Mouse (Mus musculus): ENCODE results near the gene Krt23. TPM values are rescaled to one million over a fixed set of nuclear protein-coding genes. Genes with fewer than 3 reads are reported as not detected.

The Krt23 gene
- polyA plus RNA-seq (2015; fragmentation: Nextera tagmentation; extraction: Ambion mirVana) = 0.10 and 0.17 TPM in 2 replicates

DNA sequence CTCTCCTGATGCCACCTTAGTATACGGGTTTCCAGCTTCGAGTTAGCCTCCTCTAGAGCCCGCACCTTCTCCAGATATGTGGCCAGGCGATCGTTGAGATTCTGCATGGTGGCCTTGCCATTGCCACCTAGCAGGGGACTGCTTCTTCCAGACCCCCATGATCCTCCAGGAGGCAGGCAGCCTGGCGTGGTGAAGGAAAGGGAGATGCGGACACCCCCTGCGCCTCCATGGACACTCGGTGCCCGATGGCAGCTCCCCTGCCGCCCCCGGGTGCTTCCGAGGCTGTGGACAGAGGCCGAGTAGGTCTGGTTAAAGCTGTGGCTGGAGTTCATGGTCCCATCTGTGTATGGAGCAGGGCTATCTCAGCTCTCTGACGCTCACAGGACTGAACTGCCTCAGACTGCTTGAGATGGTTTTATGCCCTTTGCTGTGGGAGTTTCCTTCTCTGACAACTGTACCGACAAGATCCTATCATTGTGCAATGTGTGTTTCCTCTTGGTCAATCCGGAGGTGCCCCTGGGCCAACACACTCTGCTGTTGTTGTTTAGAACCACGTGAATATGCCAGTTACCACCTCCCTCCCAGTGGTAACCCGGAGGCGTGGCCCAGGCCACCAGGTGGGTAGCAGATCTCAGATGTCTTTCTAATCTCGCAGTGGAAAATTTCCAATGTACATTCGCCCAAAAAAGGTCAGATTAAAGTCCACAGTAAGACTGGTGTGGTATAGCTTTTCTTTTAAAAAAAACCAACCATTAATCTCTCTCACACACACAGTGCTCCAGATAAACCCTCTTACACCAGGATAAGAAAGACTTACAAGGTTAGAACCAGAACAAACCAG, at the start of gene Krt23:
Krt23 (minus strand) TSS at position 405 of the 841 bp plus-strand sequence.
- Histone ChIP-seq H3K4me2 (no peak within 1 kb of the TSS), H3K4me3 (no peak within 1 kb of the TSS), H3K36me3 (no peaks in the 10 kb centered on the region), H3K4me1 (replicated peaks) (peaks cover 5% of the 10 kb centered on the region; the same call in 1 of the 2 replicates), H3K27ac (no peak within 1 kb of the TSS), H3K9ac (no peak within 1 kb of the TSS), H3K9me3 (no peaks in the 10 kb centered on the region), H3K27me3 (no peaks in the 10 kb centered on the region)
- ATAC-seq (ENCODE audit: low FRiP score) = no peak
- 89% methylated on average over 22 of the region's 22 CpGs for WGBS

- Histone ChIP-seq H3K9me3 (no peaks in the 10 kb centered on the region), H3K4me2 (no peak overlapping the region), H3K27me3 (no peaks in the 10 kb centered on the region), H3K27ac (no peak overlapping the region), H3K4me1 (replicated peaks) (peaks cover 5% of the 10 kb centered on the region; the same call in 1 of the 2 replicates), H3K9ac (no peak overlapping the region), H3K4me3 (no peak overlapping the region), H3K36me3 (no peaks in the 10 kb centered on the region)
- ATAC-seq (ENCODE audit: low FRiP score) = no peak
- WGBS = 53% methylated on average over 9 of the region's 9 CpGs
Measured at GRCm38 (mm10) chr11:99539721-99540120, 46.8 kb upstream of the Krt23 start.

- no peak for ATAC-seq (ENCODE audit: low FRiP score)
- H3K4me2 ChIP-seq = no peak within 1 kb of the TSS
- WGBS = 92% methylated on average over 13 of the region's 13 CpGs
Measured at GRCm38 (mm10) chr11:99521288-99521860, 28.4 kb upstream of the Krt23 start, which contains the start of gene Krt39. Gene Krt39 (minus strand): TSS chr11:99521338.

DNA sequence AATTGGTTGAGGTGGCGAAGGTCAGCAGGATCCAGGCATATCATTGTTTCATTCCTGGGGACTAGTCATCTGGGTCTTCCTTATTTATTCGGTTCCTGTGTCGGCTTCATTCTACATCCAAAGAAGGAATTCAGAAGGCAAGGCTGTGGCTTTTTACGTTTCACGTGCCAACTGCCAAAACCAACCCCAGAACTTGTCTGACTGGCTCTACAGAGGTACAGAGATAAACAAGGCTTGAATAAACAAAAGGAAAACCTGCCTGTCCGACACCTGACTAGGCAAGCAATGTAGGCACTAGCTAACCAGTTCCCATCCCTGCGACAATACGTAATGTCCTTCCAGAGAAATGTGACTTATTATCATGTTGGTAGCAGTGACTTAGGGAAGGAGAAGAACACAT, 21.2 kb upstream of the Krt23 start:
- Histone ChIP-seq H3K4me3 (no peak overlapping the region), H3K27me3 (no peaks in the 10 kb centered on the region), H3K9ac (no peak overlapping the region), H3K27ac (no peak overlapping the region), H3K4me2 (no peak overlapping the region), H3K9me3 (no peaks in the 10 kb centered on the region), H3K4me1 (replicated peaks) (no peaks in the 10 kb centered on the region), H3K36me3 (no peaks in the 10 kb centered on the region)
- no peak for ATAC-seq (ENCODE audit: low FRiP score)
- 87% methylated on average over 8 of the region's 8 CpGs for WGBS

More at GRCm38 (mm10) chr11:99521288-99521860, 28.4 kb upstream of the Krt23 start, which contains the start of gene Krt39:
- Histone ChIP-seq H3K27ac (no peak within 1 kb of the TSS), H3K4me3 (no peak within 1 kb of the TSS), H3K36me3 (no peaks in the 10 kb centered on the region), H3K9ac (no peak within 1 kb of the TSS), H3K9me3 (no peaks in the 10 kb centered on the region), H3K4me1 (replicated peaks) (no peaks in the 10 kb centered on the region), H3K27me3 (no peaks in the 10 kb centered on the region)

DNA sequence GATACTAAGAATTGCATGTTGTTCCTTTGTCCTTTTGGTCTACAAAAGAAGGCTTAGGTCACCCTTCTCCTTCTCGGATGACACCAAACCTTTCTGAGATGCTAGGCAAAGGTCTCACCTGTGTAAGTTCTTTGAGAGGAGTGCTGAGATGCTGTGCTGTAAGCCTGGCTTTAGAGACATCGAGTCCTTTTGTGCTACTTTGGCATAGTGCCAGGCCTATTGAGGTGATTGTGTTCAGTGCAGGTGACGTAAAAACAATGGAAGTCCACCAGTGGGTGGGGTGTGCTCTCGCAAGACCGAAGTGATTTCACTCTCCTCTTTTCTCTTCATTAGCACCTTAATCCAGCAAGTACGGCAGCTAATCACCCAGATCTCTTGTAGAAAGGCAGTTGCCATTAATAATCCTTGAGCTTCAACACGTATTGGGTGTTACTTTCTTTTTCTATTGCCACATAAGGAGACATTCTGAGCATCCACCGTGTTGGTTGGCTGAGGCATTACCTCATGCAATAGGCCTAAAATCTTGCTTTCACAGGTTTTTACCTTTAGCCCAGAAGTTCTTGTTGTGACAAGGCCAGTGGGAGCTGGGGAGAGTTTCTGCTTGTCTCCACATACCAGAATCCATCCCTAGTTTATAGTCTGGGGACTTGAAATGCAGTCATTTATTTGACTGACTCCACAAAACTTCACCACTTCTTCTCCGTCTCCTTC, 7.3 kb upstream of the Krt23 start:
- 86% methylated on average over 9 of the region's 9 CpGs for WGBS
- Histone ChIP-seq H3K36me3 (no peaks in the 10 kb centered on the region), H3K27ac (no peak overlapping the region), H3K9me3 (no peaks in the 10 kb centered on the region), H3K4me2 (no peak overlapping the region), H3K9ac (no peak overlapping the region), H3K4me3 (no peak overlapping the region), H3K27me3 (no peaks in the 10 kb centered on the region), H3K4me1 (replicated peaks) (no peaks in the 10 kb centered on the region)
- ATAC-seq (ENCODE audit: low FRiP score) = no peak

GRCm38 (mm10) chr11:99496460-99496859, 3.5 kb upstream of the Krt23 start:
- no peaks in the 10 kb centered on the region for H3K9me3 ChIP-seq
- no peak overlapping the region for H3K27ac ChIP-seq
- H3K36me3 ChIP-seq = no peaks in the 10 kb centered on the region
- no peak for ATAC-seq (ENCODE audit: low FRiP score)
- no peak overlapping the region for H3K4me2 ChIP-seq
- WGBS = 88% methylated on average over 4 of the region's 4 CpGs
- H3K4me1 ChIP-seq (replicated peaks) = no peaks in the 10 kb centered on the region
- no peak overlapping the region for H3K4me3 ChIP-seq
- H3K9ac ChIP-seq = no peak overlapping the region
- H3K27me3 ChIP-seq = no peaks in the 10 kb centered on the region

DNA sequence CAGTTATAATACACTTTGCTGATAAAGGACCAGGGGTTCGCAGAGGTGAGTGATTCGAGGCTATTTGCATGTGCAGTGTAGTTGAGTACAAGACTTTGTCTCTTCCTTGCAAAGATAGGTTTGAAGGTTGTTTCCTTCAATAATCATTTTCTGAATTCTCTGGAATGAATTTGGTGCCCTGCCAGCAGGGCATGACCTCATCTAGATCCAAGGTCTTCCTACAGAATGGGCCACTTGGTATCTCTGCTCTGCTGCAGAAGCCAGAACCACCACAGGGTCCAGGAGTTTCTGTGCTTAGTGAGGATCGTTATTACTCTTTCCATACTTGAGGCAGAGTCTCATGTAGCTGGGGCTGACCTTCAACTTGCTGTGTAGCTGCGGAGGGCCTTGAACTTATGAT, 1.8 kb upstream of the Krt23 start:
- Histone ChIP-seq H3K27me3 (no peaks in the 10 kb centered on the region), H3K9me3 (no peaks in the 10 kb centered on the region), H3K4me1 (replicated peaks) (no peaks in the 10 kb centered on the region), H3K9ac (no peak overlapping the region), H3K4me3 (no peak overlapping the region), H3K36me3 (no peaks in the 10 kb centered on the region), H3K27ac (no peak overlapping the region), H3K4me2 (no peak overlapping the region)
- WGBS = 94% methylated on average over 4 of the region's 4 CpGs
- no peak for ATAC-seq (ENCODE audit: low FRiP score)

- no peak overlapping the region for H3K27ac ChIP-seq
Measured at GRCm38 (mm10) chr11:99493574-99493850, 575 bp upstream of the Krt23 start.

GRCm38 (mm10) chr11:99491040-99491439, 1.9 kb downstream of the Krt23 start:
- H3K4me3 ChIP-seq = no peak overlapping the region
- no peak for ATAC-seq (ENCODE audit: low FRiP score)
- no peaks in the 10 kb centered on the region for H3K36me3 ChIP-seq

More at GRCm38 (mm10) chr11:99493574-99493850, 575 bp upstream of the Krt23 start:
- Histone ChIP-seq H3K4me1 (replicated peaks) (peaks cover 5% of the 10 kb centered on the region; the same call in 1 of the 2 replicates), H3K4me3 (no peak overlapping the region), H3K27me3 (no peaks in the 10 kb centered on the region), H3K9me3 (no peaks in the 10 kb centered on the region), H3K9ac (no peak overlapping the region), H3K36me3 (no peaks in the 10 kb centered on the region), H3K4me2 (no peak overlapping the region)
- ATAC-seq (ENCODE audit: low FRiP score) = no peak
- WGBS = 59% methylated on average over 5 of the region's 5 CpGs

GRCm38 (mm10) chr11:99490624-99491023, 2.3 kb downstream of the Krt23 start:
- no peak overlapping the region for H3K4me2 ChIP-seq
- no peak for ATAC-seq (ENCODE audit: low FRiP score)
- H3K9ac ChIP-seq = no peak overlapping the region
- H3K4me3 ChIP-seq = no peak overlapping the region
- WGBS = 72% methylated on average over 4 of the region's 4 CpGs
- H3K4me1 ChIP-seq (replicated peaks) = peaks cover 5% of the 10 kb centered on the region; the same call in 1 of the 2 replicates
- no peaks in the 10 kb centered on the region for H3K27me3 ChIP-seq
- H3K9me3 ChIP-seq = no peaks in the 10 kb centered on the region
- H3K36me3 ChIP-seq = no peaks in the 10 kb centered on the region
- no peak overlapping the region for H3K27ac ChIP-seq

More at GRCm38 (mm10) chr11:99491040-99491439, 1.9 kb downstream of the Krt23 start:
- Histone ChIP-seq H3K4me1 (replicated peaks) (peaks cover 5% of the 10 kb centered on the region; the same call in 1 of the 2 replicates), H3K9me3 (no peaks in the 10 kb centered on the region), H3K4me2 (no peak overlapping the region), H3K27ac (no peak overlapping the region), H3K27me3 (no peaks in the 10 kb centered on the region), H3K9ac (no peak overlapping the region)
- 92% methylated on average over 8 of the region's 8 CpGs for WGBS

DNA sequence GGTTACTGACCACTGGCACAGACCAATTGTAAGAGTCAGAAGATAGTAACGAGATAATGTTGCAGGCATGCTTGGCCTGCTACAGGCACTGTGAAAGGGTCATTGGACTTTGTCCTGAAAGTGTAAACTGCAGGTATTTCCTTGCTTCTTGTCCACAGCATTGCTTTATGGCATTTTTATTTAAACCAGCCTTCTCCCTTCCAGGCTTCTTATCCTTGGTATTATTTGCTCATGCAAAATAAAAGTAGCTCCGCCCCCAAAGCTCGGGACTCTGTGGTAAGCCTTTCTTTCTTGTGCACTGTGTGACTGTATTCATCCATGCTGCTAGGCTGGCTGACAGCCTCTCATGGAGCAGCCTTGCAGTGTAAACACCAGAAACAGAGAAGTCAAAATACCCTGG, 3.7 kb downstream of the Krt23 start:
- Histone ChIP-seq H3K4me1 (replicated peaks) (peaks cover 5% of the 10 kb centered on the region; the same call in 1 of the 2 replicates), H3K36me3 (no peaks in the 10 kb centered on the region), H3K4me3 (no peak overlapping the region), H3K4me2 (no peak overlapping the region), H3K9ac (no peak overlapping the region), H3K27ac (no peak overlapping the region), H3K27me3 (no peaks in the 10 kb centered on the region), H3K9me3 (no peaks in the 10 kb centered on the region)
- no peak for ATAC-seq (ENCODE audit: low FRiP score)
- WGBS = 50% methylated on average over 3 of the region's 3 CpGs

- no peak overlapping the region for H3K4me2 ChIP-seq
- H3K4me1 ChIP-seq (replicated peaks) = no peaks in the 10 kb centered on the region
- no peak overlapping the region for H3K27ac ChIP-seq
- H3K27me3 ChIP-seq = no peaks in the 10 kb centered on the region
- 82% methylated on average over 3 of the region's 3 CpGs for WGBS
- no peak overlapping the region for H3K9ac ChIP-seq
- H3K9me3 ChIP-seq = no peaks in the 10 kb centered on the region
- ATAC-seq (ENCODE audit: low FRiP score) = no peak
- H3K4me3 ChIP-seq = no peak overlapping the region
- no peaks in the 10 kb centered on the region for H3K36me3 ChIP-seq
Measured at GRCm38 (mm10) chr11:99474981-99475380, 18.0 kb downstream of the Krt23 start.
